Mouse (Mus musculus) liver, embryonic 12.5 days (tissue): ENCODE results near the gene Slc16a8. TPM values are rescaled to one million over a fixed set of nuclear protein-coding genes. Genes with fewer than 3 reads are reported as not detected.
"Not testable (repeated sequence)": the region's sequence is repeated elsewhere in the genome, so short reads cannot be mapped to it uniquely, and the experiment has no call there.

Source experiments
- ATAC-seq: fragments of 200-750 bp; cut with Nextera tagmentation; 2 replicates; pipeline ENCODE4 v1.8.0; 2017; ENCODE audit warnings: moderate number of reproducible peaks, mild to moderate bottlenecking, moderate library complexity
- H3K27ac ChIP-seq: fragments of 300-500 bp; sonication (generic); 2 replicates; pipeline ENCODE4 v1.5.1; 2016; ENCODE audit warnings: mild to moderate bottlenecking
- H3K27me3 ChIP-seq: fragments of 300-500 bp; sonication (generic); replicated peaks from 2 replicates; pipeline ENCODE4 v1.6.1; 2016; ENCODE audit warnings: mild to moderate bottlenecking, moderate library complexity
- H3K36me3 ChIP-seq: fragments of 300-500 bp; sonication (generic); 2 replicates; pipeline ENCODE4 v1.6.1; 2016; ENCODE audit warnings: mild to moderate bottlenecking, moderate library complexity
- H3K4me1 ChIP-seq: fragments of 300-500 bp; sonication (generic); 2 replicates; pipeline ENCODE4 v1.6.1; 2016
- H3K4me2 ChIP-seq: fragments of 300-500 bp; sonication (generic); 2 replicates; pipeline ENCODE4 v1.6.1; 2016; ENCODE audit warnings: mild to moderate bottlenecking, moderate library complexity
- H3K4me3 ChIP-seq: fragments of 300-500 bp; sonication (generic); 2 replicates; pipeline ENCODE4 v1.5.1; 2016; ENCODE audit warnings: mild to moderate bottlenecking, moderate library complexity
- H3K9ac ChIP-seq: fragments of 300-500 bp; sonication (generic); 2 replicates; pipeline ENCODE4 v1.6.1; 2016; ENCODE audit warnings: mild to moderate bottlenecking, moderate library complexity
- H3K9me3 ChIP-seq: fragments of 300-500 bp; sonication (generic); replicated peaks from 2 replicates; pipeline ENCODE4 v1.6.1; 2016; ENCODE audit warnings: mild to moderate bottlenecking, moderate library complexity
- WGBS: fragments of 180-500 bp; shearing (Covaris S2); methylation state at CpG from one replicate; pipeline ENCODE4 v1.1.7; 2016; ENCODE audit not compliant: insufficient replicate concordance; 5-methylcytosine and 5-hydroxymethylcytosine counted together
- polyA plus RNA-seq: library from polyadenylated mRNA; unstranded; fragments of >200 nt; fragmentation: Nextera tagmentation; extraction: Ambion mirVana; gene quantifications from 2 replicates; pipeline ENCODE4 v1.2.1, GENCODE M21; 2016

Slc16a8 gene
- polyA plus RNA-seq, 1 experiment from 2014 or later = not detected

DNA sequence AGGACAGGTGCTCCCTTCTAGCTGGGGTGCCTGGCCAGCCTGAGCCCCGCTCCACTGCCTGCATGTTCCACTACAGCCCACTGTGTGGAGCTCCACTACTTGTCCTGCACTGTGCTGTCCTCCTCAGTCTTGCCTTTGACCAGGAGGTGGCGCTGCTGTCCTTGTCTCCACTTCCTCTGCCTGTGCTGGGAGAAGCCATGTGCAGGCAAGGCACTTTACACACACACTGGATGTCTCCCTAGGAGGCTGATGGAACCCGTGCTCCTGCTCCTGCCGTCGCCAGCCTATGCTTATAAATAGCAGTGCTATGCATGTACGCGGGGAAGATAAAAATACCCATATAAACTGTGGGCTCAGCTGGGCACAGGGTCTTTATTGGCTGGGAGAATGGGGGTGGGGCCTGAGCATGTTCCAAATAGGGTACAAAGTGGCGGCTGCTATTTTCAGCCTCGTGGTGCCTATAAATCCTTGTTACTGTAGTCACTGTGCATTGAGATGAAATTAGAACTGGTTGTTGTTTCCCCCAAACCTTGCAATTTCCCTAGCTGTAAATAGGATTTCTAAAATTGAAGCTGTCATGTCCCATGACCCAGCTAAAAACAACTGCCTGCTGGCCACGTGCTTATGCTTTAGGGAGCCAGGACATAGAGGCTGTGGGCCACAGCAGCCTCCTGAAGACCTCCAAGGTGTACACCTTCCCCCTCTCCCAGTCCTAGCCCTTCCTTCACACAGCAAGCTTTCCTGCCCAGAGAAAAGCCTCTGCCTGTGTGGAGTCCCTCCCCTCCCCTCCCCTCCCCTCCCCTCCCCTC, 11.1 kb downstream of the Slc16a8 start:
- H3K27me3 ChIP-seq = no peaks in the 10 kb centered on the region
- ATAC-seq = peak; percentile 91
- no peak overlapping the region for H3K9ac ChIP-seq
- H3K4me1 ChIP-seq = peaks cover 5% of the 10 kb centered on the region
- H3K9me3 ChIP-seq = no peaks in the 10 kb centered on the region
- peaks cover 82% of the 10 kb centered on the region for H3K36me3 ChIP-seq
- H3K4me2 ChIP-seq = no peak overlapping the region
- 15% methylated on average over 10 of the region's 10 CpGs for WGBS
- H3K27ac ChIP-seq = no peak overlapping the region
- no peak overlapping the region for H3K4me3 ChIP-seq

DNA sequence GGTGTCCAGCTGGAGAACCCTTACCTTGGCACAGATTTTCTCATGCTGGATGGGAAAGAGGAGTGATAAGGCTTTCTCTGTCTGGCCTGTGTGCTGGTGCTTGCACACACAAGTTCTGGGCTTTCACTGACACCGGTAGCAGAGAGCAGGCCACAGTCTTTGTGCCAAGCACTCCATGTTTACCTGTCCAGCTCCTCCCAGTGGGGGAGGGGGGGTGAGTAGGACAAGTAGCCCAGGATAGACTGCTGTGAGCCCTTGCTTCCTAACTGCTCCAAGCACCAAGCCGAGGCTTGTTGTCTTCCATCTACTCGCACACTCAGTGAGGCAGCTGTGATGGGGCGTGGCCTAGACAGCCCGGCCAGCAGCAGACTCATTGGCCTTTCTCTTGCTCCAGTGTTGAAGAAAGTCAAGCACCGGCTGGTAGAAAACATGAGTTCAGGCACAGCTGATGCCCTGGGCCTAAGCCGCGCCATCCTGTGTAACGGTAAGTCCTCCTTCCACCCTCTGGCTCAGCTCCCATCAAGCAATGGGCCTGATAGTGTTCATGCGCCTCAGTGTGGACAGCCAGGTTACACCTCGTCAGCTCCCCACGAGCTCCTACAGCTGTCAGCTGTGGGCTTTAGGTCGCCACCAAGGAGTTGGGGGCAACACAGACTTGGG, 11.9 kb downstream of the Slc16a8 start:
- no peaks in the 10 kb centered on the region for H3K9me3 ChIP-seq
- H3K4me3 ChIP-seq = no peak overlapping the region
- no peak overlapping the region for H3K9ac ChIP-seq
- H3K36me3 ChIP-seq = peaks cover 84% of the 10 kb centered on the region
- 76% methylated on average over 13 of the region's 13 CpGs for WGBS
- H3K4me2 ChIP-seq = no peak overlapping the region
- peaks cover 5% of the 10 kb centered on the region for H3K4me1 ChIP-seq
- no peaks in the 10 kb centered on the region for H3K27me3 ChIP-seq
- H3K27ac ChIP-seq = no peak overlapping the region
- ATAC-seq = peak; percentile 52

DNA sequence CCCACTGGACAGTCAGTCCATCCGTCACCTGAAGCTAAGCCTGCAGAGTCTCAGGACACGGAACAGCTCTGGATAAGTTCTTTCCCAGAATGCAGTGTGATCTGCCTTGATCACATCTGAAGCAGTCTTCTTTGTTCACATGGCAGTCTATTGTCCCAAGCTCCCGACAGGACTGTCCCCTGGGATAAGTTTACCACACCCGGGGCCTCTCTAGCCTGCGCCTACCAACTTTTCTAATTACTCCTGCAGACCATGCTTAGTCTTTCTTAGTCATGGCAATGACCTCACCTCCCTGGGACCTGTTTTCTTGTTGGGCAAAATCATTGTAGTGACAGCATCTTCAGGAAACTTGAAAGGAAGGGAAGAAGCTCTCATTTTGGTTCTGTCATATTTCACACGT, 16.5 kb downstream of the Slc16a8 start:
- Histone ChIP-seq H3K27ac (no peak overlapping the region), H3K9ac (no peak overlapping the region), H3K27me3 (no peaks in the 10 kb centered on the region), H3K4me1 (no peaks in the 10 kb centered on the region), H3K4me2 (no peak overlapping the region), H3K4me3 (no peak overlapping the region), H3K36me3 (peaks cover 82% of the 10 kb centered on the region), H3K9me3 (no peaks in the 10 kb centered on the region)
- 79% methylated on average over 6 of the region's 6 CpGs for WGBS
- no peak for ATAC-seq

DNA sequence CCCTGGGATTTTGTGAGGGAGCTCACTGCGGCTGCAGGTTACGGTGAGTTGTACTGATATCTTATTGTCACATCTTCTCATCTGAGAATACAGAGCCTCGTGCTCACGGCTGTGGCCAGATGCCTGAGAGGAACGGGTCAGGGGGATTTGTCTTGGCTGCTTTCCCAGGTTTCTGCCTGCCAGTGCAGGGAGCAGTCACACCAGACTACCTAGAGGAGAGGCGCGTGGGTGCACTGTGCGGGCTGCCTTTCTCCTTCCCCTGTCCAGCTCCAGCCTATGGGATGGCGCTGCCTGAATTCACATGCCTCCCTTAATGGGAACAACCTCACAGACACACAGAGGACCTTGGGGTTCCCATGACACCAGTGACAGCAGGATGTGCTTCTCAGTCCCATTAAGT, 19.3 kb downstream of the Slc16a8 start:
- peaks cover 70% of the 10 kb centered on the region for H3K36me3 ChIP-seq
- no peak for ATAC-seq
- H3K9ac ChIP-seq = no peak overlapping the region
- no peaks in the 10 kb centered on the region for H3K9me3 ChIP-seq
- no peaks in the 10 kb centered on the region for H3K27me3 ChIP-seq
- H3K4me3 ChIP-seq = no peak overlapping the region
- peaks cover 2% of the 10 kb centered on the region; the same call in 1 of the 2 replicates for H3K4me1 ChIP-seq
- WGBS = 77% methylated on average over 9 of the region's 9 CpGs
- H3K4me2 ChIP-seq = no peak overlapping the region
- H3K27ac ChIP-seq = no peak overlapping the region

DNA sequence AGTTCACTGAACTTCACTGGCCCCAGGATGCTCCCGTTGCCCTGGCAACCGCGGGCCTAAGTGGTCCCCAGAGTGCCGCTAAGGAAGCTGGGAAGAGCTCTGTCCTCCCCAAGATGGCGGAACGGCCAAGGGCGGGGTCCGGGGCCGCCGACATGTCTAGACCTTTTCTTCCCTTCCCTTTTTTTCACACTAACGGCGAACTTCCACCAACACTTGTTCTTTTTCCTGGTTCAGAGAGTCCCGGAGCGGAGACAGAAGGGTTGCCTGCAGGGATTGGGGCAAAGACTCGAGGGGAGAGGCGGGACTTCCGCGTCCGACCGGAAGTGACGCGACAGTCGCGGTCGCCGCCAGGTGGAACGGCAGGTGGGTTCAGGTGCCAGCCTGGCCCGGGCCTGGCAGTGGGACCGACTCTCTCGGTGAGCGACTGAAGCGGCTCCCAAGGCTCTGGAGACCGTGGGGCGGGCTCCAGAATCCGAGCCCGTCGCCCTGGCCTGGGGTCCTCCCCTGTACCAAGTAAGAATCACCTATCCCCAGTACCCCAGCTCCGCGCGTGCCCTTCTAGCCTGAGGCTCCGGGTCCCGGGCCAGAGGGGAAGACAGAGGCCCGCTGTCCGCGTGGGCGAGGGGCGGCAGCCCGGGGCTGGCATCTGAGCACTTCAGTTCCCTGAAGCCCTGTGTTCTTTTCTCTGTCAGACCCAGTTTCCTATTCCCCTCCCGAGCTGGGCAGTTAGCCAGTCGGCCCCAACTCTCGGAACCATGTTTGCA, 25.3 kb downstream of the Slc16a8 start, which contains the start of the genes Pick1 and Gm49486:
Pick1 (plus strand) TSS at position 116 of the 764 bp plus-strand sequence.
Gm49486 (plus strand) TSS at position 334 of the 764 bp plus-strand sequence.
- WGBS = 1% methylated on average over 51 of the region's 51 CpGs
- ATAC-seq = peak; percentile 76
- H3K27me3 ChIP-seq = peaks cover 1% of the 10 kb centered on the region; the same call in 1 of the 2 replicates

DNA sequence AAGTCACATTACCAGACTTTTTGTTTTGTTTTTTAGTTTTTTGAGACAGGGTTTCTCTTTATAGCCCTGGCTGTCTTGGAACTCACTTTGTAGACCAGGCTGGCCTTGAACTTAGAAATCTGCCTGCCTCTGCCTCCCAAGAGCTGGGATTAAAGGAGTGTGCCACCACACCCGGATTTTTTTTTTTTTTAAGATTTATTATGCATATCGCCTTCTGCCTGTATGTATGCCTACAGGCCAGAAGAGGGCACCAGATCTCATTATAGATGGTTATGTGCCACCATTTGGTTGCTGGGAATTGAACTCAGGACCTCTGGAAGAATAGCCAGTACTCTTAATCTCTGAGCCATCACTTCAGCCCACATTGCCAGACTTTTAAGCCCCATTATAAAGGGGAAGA, 28.8 kb downstream of the Slc16a8 start:
- Histone ChIP-seq H3K4me1 (peaks cover 18% of the 10 kb centered on the region), H3K27me3 (peaks cover 18% of the 10 kb centered on the region)
- not testable (repeated sequence) for H3K9me3 ChIP-seq, H3K27ac ChIP-seq, H3K4me2 ChIP-seq, ATAC-seq, H3K36me3 ChIP-seq, H3K4me3 ChIP-seq, H3K9ac ChIP-seq
- 41% methylated on average over 2 of the region's 2 CpGs for WGBS

More for the DNA sequence above, 25.3 kb downstream of the Slc16a8 start, which contains the start of the genes Pick1 and Gm49486:
- Histone ChIP-seq H3K4me2 (peak within 1 kb of the TSS; percentile 98), H3K4me1 (peaks cover 18% of the 10 kb centered on the region), H3K9ac (peak within 1 kb of the TSS; percentile 84), H3K27ac (peak within 1 kb of the TSS; percentile 83), H3K9me3 (no peaks in the 10 kb centered on the region), H3K4me3 (peak within 1 kb of the TSS; percentile 83), H3K36me3 (peaks cover 18% of the 10 kb centered on the region)

DNA sequence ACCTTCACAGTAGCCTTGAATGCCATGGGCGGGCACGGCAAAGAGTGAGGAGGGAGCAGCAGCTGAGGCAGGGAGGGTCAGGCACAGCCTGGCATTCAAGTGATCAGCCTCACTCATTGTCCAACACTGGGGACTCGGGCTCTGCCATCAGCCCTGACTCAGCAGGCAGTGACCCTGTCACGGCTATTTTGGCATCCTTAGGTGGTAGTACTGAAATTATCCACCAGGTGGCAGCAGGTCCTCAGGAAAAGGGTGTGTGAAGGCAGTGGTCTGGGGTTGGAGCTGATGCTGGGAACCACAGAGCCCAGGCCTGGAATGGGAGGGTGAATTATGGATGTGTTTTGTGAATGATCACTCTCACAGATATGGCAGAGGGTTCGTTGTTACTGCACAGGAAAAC, 29.9 kb downstream of the Slc16a8 start:
- Histone ChIP-seq H3K36me3 (no peaks in the 10 kb centered on the region), H3K4me1 (peaks cover 10% of the 10 kb centered on the region), H3K4me2 (no peak overlapping the region), H3K4me3 (no peak overlapping the region), H3K9me3 (no peaks in the 10 kb centered on the region), H3K27ac (no peak overlapping the region), H3K9ac (no peak overlapping the region), H3K27me3 (peaks cover 20% of the 10 kb centered on the region)
- 7% methylated on average over 5 of the region's 5 CpGs for WGBS
- ATAC-seq = peak; percentile 48

DNA sequence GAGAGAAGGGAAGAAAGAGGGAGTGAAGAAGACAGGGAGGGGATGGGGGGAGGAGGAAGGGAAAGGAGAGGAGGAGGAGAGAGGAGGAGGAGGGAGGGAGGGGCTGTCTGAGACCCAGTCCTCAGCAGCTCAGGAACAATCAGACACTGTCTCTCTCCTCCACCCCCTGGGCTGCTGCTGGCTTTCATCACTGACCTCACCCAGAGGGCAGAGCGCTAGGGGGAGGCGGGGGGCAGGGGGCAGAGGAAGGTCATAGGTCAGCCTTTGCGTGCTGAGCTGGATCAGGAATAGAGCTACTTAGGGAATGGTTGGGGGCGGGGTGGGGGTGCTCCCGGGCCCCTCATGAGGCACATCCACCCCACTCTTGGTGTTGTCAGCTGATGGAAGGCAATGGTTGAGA, 30.9 kb downstream of the Slc16a8 start:
- 27% methylated on average over 3 of the region's 5 CpGs for WGBS
- no peaks in the 10 kb centered on the region for H3K36me3 ChIP-seq
- no peak overlapping the region for H3K27ac ChIP-seq
- H3K4me1 ChIP-seq = peaks cover 3% of the 10 kb centered on the region; the same call in 1 of the 2 replicates
- no peak overlapping the region for H3K4me2 ChIP-seq
- no peak; the same call in 1 of the 2 replicates for ATAC-seq
- no peak overlapping the region for H3K9ac ChIP-seq
- H3K27me3 ChIP-seq = peaks cover 20% of the 10 kb centered on the region
- H3K4me3 ChIP-seq = no peak overlapping the region
- no peaks in the 10 kb centered on the region for H3K9me3 ChIP-seq

DNA sequence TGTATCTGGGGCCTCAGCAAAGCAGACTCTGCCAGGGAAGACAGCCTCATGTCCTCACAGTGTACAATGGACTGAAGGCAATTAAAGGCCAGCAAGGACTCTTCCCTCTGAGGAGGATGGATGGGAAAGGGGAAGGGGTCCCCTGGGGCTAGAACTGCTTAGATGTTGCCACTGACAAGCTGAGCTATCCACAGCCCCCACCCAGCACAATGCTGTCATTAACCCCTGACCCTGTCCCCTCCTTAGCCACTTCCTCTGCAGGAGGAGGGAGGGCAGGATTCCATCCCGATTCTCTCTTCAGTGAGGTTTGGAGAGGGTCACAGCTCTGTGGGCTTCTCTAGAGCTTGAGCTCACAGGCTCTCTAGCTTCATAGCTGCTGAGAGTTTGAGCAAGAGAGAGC, 35.0 kb downstream of the Slc16a8 start:
- peaks cover 2% of the 10 kb centered on the region; the same call in 1 of the 2 replicates for H3K4me1 ChIP-seq
- H3K9ac ChIP-seq = no peak overlapping the region
- peaks cover 26% of the 10 kb centered on the region for H3K27me3 ChIP-seq
- ATAC-seq = no peak
- no peaks in the 10 kb centered on the region for H3K9me3 ChIP-seq
- WGBS = 17% methylated on average over 1 of the region's 1 CpGs
- no peaks in the 10 kb centered on the region for H3K36me3 ChIP-seq
- no peak overlapping the region for H3K27ac ChIP-seq
- no peak overlapping the region for H3K4me3 ChIP-seq
- H3K4me2 ChIP-seq = no peak overlapping the region

DNA sequence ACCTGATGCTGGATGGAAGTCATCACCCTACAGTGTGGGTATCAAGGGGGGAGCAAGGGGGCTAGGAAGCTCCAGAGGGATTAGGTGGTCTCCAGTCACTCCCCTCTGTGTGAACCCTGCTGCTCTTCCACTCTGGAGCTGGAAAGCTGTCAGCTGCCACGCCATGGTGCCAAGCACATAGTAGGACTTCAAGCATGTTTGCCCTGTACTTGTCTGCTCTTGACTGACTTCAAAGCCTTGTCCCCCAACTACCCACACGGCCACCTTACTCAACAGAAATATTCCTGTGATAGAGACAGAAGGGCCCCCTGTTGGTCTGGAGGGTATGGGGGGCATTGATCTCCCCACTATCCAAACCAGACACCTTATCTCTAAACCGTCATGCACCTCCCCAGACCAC, 38.4 kb downstream of the Slc16a8 start:
- Histone ChIP-seq H3K36me3 (no peaks in the 10 kb centered on the region), H3K27me3 (peaks cover 11% of the 10 kb centered on the region), H3K9ac (no peak overlapping the region), H3K9me3 (no peaks in the 10 kb centered on the region), H3K4me1 (no peaks in the 10 kb centered on the region), H3K4me3 (no peak overlapping the region), H3K27ac (no peak overlapping the region), H3K4me2 (no peak overlapping the region)
- ATAC-seq = no peak
- WGBS = 28% methylated on average over 3 of the region's 3 CpGs

DNA sequence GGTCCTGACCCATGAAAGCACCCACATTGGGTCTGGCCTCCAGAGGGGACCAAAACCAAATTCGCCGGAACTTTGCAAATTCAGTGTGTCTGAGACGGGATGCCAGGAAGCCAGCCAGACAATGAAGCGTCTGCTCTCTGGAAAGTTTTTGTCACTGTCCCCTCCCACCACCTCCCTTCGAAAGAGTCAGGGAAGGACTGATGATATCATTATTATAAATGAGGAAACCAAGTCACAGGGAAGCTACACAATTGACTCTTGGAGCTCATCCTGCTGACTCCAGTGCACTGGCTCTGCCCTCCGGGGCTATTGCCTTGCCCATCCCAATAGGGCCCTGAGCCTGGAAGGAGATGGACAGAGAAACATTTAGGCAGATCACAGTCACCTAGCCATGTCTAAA, 41.0 kb downstream of the Slc16a8 start:
- H3K9ac ChIP-seq = no peak overlapping the region
- no peak overlapping the region for H3K27ac ChIP-seq
- no peaks in the 10 kb centered on the region for H3K4me1 ChIP-seq
- no peaks in the 10 kb centered on the region for H3K36me3 ChIP-seq
- no peak for ATAC-seq
- no peak overlapping the region for H3K4me3 ChIP-seq
- 59% methylated on average over 6 of the region's 6 CpGs for WGBS
- H3K9me3 ChIP-seq = no peaks in the 10 kb centered on the region
- H3K27me3 ChIP-seq = peaks cover 6% of the 10 kb centered on the region
- H3K4me2 ChIP-seq = no peak overlapping the region
